22 mouse cellular contexts compared by ENCODE assay signal in genomic region chr11:32510930-32511329, GRCm38 (mm10). TPM values are rescaled to one million over a fixed set of nuclear protein-coding genes. Genes with fewer than 3 reads are reported as not detected.
DNase-seq lines count a peak whose midpoint lies in the region; TF ChIP-seq lines count a peak whose summit lies in the region.
"Had no signal": no experiment of that assay in that cellular context is flagged by ENCODE, and none has a peak within 500 bp of the region (broad histone marks: within the 10 kb centered on the region; RNA-seq: fewer than 3 reads in every experiment).

No protein-coding gene starts in this region.

- DNase-seq in layer of hippocampus, adult 2 months (ENCODE audit: low spot score in 2 of 2): no peak
- no peak for DNase-seq in layer of hippocampus, postnatal 25 days (ENCODE audit: extremely low spot score in 1 of 2, low spot score in 1 of 2)
- DNase-seq in A20 (ENCODE audit: low read depth, low spot score) (peak; percentile 33), MEL (ENCODE audit: low read depth, low spot score) (peak; percentile 47)
- no peak for DNase-seq in kidney, adult 18-20 months
- no peak for DNase-seq in ovary, adult 18-20 months (ENCODE audit: low spot score)
- DNase-seq: adrenal gland, adult 8-10 months; cerebellum, adult 18-20 months; cerebellum, postnatal 36 days; gastrocnemius, postnatal 36 days; heart, postnatal 4 days; kidney, adult 8-10 months; liver, embryonic 13.5 days; lung, postnatal 14 days; right cerebral cortex, postnatal 25 days had no signal

- H3K9ac ChIP-seq in MEL (ENCODE audit: control insufficient read depth, low read depth, low read length, poor library complexity, severe bottlenecking): no peak overlapping the region
- H3K9ac ChIP-seq: forebrain, embryonic 13.5 days; heart, embryonic 12.5 days; liver, embryonic 13.5 days; neural tube, embryonic 13.5 days had no signal

- peak; percentile 38 for TF ChIP-seq RAD21 in MEL (IDR thresholded peaks at IDR 0.05; ENCODE audit: low read depth, low read length)

- WGBS in small intestine, adult 2 months: 53% methylated on average over 1 of the region's 1 CpGs

- no peaks in the 10 kb centered on the region for H3K9me3 ChIP-seq in MEL (replicated peaks; ENCODE audit: insufficient read depth, low read length)
- H3K9me3 ChIP-seq: forebrain, embryonic 13.5 days; heart, embryonic 12.5 days; limb, embryonic 10.5 days; liver, embryonic 13.5 days; neural tube, embryonic 13.5 days had no signal

- no peaks in the 10 kb centered on the region for H3K79me2 ChIP-seq in MEL (ENCODE audit: control insufficient read depth, insufficient read depth, low read length, poor library complexity)

- H3K27ac ChIP-seq in layer of hippocampus, adult 2 months: no peak overlapping the region
- no peak overlapping the region for H3K27ac ChIP-seq in MEL (ENCODE audit: control insufficient read depth, low read depth, low read length)
- H3K27ac ChIP-seq in small intestine, adult 2 months (ENCODE audit: insufficient read depth, low read depth, low read length): no peak overlapping the region
- H3K27ac ChIP-seq: forebrain, embryonic 13.5 days; limb, embryonic 10.5 days; liver, embryonic 13.5 days; neural tube, embryonic 13.5 days had no signal

- no peaks in the 10 kb centered on the region for H3K27me3 ChIP-seq in MEL (ENCODE audit: control insufficient read depth in 1 of 2, insufficient read depth in 2 of 2, low read length in 2 of 2)
- H3K27me3 ChIP-seq in small intestine, adult 2 months (ENCODE audit: control insufficient read depth, insufficient read depth, low read length): no peaks in the 10 kb centered on the region
- H3K27me3 ChIP-seq: forebrain, embryonic 13.5 days; heart, embryonic 12.5 days; liver, embryonic 13.5 days; neural tube, embryonic 13.5 days had no signal

- TF ChIP-seq POLR2A in MEL (IDR thresholded peaks at IDR 0.05; ENCODE audit: control insufficient read depth in 1 of 2, insufficient read depth in 1 of 2, low read depth in 1 of 2, low read length in 2 of 2, poor library complexity in 1 of 2): no peak
- no peak for TF ChIP-seq POLR2A in small intestine, adult 2 months (IDR thresholded peaks at IDR 0.05; ENCODE audit: low read depth, low read length)

- H3K36me3 ChIP-seq in MEL (ENCODE audit: control insufficient read depth in 1 of 2, insufficient read depth in 2 of 2, low read length in 2 of 2): no peaks in the 10 kb centered on the region
- no peaks in the 10 kb centered on the region for H3K36me3 ChIP-seq in small intestine, adult 2 months (ENCODE audit: control insufficient read depth, insufficient read depth, low read length)
- H3K36me3 ChIP-seq: liver, embryonic 13.5 days had no signal

- H3K4me3 ChIP-seq in layer of hippocampus, adult 2 months: no peak overlapping the region
- no peak overlapping the region for H3K4me3 ChIP-seq in MEL (ENCODE audit: control insufficient read depth in 1 of 2, insufficient read depth in 1 of 2, low read depth in 2 of 2, low read length in 2 of 2)
- H3K4me3 ChIP-seq in small intestine, adult 2 months (ENCODE audit: low read depth, low read length): no peak overlapping the region
- H3K4me3 ChIP-seq: forebrain, embryonic 13.5 days; heart, embryonic 12.5 days; limb, embryonic 10.5 days; liver, embryonic 13.5 days; neural tube, embryonic 13.5 days had no signal

- peak; percentile 44 for TF ChIP-seq CTCF in layer of hippocampus, adult 2 months (conservative IDR thresholded peaks at IDR 0.05)
- peak in 2 of 3 experiments; percentile 10 to 62; a peak in 3 of 6 replicates for TF ChIP-seq CTCF in MEL (IDR thresholded peaks at IDR 0.05 in 2 of 3, conservative IDR thresholded peaks at IDR 0.05 in 1 of 3; ENCODE audit: control insufficient read depth in 1 of 3, insufficient read depth in 1 of 3, low read depth in 2 of 3, low read length in 3 of 3, poor library complexity in 1 of 3, severe bottlenecking in 1 of 3)
- TF ChIP-seq CTCF in small intestine, adult 2 months (IDR thresholded peaks at IDR 0.05; ENCODE audit: extremely low read depth, insufficient read length, insufficient replicate concordance, low read depth, low read length): peak; percentile 21; the same call in 1 of the 2 replicates

- TF ChIP-seq EP300 in MEL (IDR thresholded peaks at IDR 0.05; ENCODE audit: low read depth in 1 of 2, low read length in 2 of 2): no peak

- no peaks in the 10 kb centered on the region for H3K4me1 ChIP-seq in MEL (ENCODE audit: control insufficient read depth in 1 of 2, insufficient read depth in 2 of 2, low read length in 2 of 2)
- no peaks in the 10 kb centered on the region for H3K4me1 ChIP-seq in small intestine, adult 2 months (ENCODE audit: control insufficient read depth, insufficient read depth, insufficient read length, low read length)
- H3K4me1 ChIP-seq: forebrain, embryonic 13.5 days; limb, embryonic 10.5 days; neural tube, embryonic 13.5 days had no signal

TF ChIP-seq in MEL, 35 proteins besides CTCF, POLR2A, EP300 and RAD21:
- TF ChIP-seq ELF1 (IDR thresholded peaks at IDR 0.05; ENCODE audit: low read depth, low read length) (0 out of 2 replicates have a peak, but pooled peaks have one; percentile 10), SMC3 (IDR thresholded peaks at IDR 0.05; ENCODE audit: low read depth, low read length) (peak; percentile 71), MAFK (IDR thresholded peaks at IDR 0.05; ENCODE audit: borderline replicate concordance, low read depth, low read length) (0 out of 2 replicates have a peak, but pooled peaks have one; percentile 15), MYC (IDR thresholded peaks at IDR 0.05; ENCODE audit: low read depth, low read length) (0 out of 2 replicates have a peak, but pooled peaks have one; percentile 58), NELFE (IDR thresholded peaks at IDR 0.05; ENCODE audit: low read depth, low read length) (no peak), TCF12 (IDR thresholded peaks at IDR 0.05; ENCODE audit: low read depth, low read length) (no peak), KAT2A (conservative IDR thresholded peaks at IDR 0.05; ENCODE audit: low read depth, low read length) (no peak), ZC3H11A (IDR thresholded peaks at IDR 0.05; ENCODE audit: low read depth, low read length) (peak; percentile 48)

RNA-seq across cellular contexts. Expression of gene Efcab9, which starts 21.0 kb away (rescaled TPM):
- 1 to 10 TPM; 2.7 to 2.9 TPM for total RNA-seq in layer of hippocampus, adult 2 months (2021)
- total RNA-seq in layer of hippocampus, postnatal 25 days (2021): 1 to 10 TPM; 1.2 TPM
- total RNA-seq in MEL (2012; rRNA removed): 0.77 and 0.82 TPM in 2 replicates
- 1 to 10 TPM in 1 of 2 experiments, not detected in 1; 1.3 TPM for polyA plus RNA-seq in MEL (2012; ENCODE audit: insufficient read depth in 1 of 2, insufficient read length in 2 of 2, low read depth in 1 of 2, low replicate concordance in 2 of 2, missing spikeins in 1 of 2)
- polyA plus RNA-seq in small intestine, adult 2 months (2012; rRNA removed): not detected in 2 replicates
- polyA plus RNA-seq: hindbrain, embryonic 16.5 days; large intestine, adult 2 months had no signal

RNA-seq across cellular contexts. Expression of gene Stk10, which starts 22.2 kb away (rescaled TPM):
- 1 to 10 TPM; 7.3 to 9.0 TPM for total RNA-seq in layer of hippocampus, adult 2 months (2021)
- total RNA-seq in layer of hippocampus, postnatal 25 days (2021): 1 to 10 TPM; 7.6 to 8.6 TPM
- 10.8 and 11.4 TPM in 2 replicates for total RNA-seq in MEL (2012; rRNA removed)
- 10 to 100 TPM in 1 of 2 experiments, not detected in 1; 14.4 TPM for polyA plus RNA-seq in MEL (2012; ENCODE audit: insufficient read depth in 1 of 2, insufficient read length in 2 of 2, low read depth in 1 of 2, low replicate concordance in 2 of 2, missing spikeins in 1 of 2)
- polyA plus RNA-seq in small intestine, adult 2 months (2012; rRNA removed): 12.7 and 49.4 TPM in 2 replicates

RNA-seq across cellular contexts. Expression of gene Ubtd2, which starts 55.8 kb away (rescaled TPM):
- total RNA-seq in layer of hippocampus, adult 2 months (2021): 10 to 100 TPM; 29.4 to 33.7 TPM
- 10 to 100 TPM; 38.2 to 41.4 TPM for total RNA-seq in layer of hippocampus, postnatal 25 days (2021)
- total RNA-seq in MEL (2012; rRNA removed): 22.4 and 25.7 TPM in 2 replicates
- polyA plus RNA-seq in MEL (2012; ENCODE audit: insufficient read depth in 1 of 2, insufficient read length in 2 of 2, low read depth in 1 of 2, low replicate concordance in 2 of 2, missing spikeins in 1 of 2): 10 to 100 TPM in 1 of 2 experiments, not detected in 1; 28.7 TPM
- polyA plus RNA-seq in small intestine, adult 2 months (2012; rRNA removed): 1.6 TPM in 2 replicates

Comparison
In these comparisons a context has a peak if more than half of its experiments do, and no peak if none do; other contexts are left out.
1. DNase-seq: peak in A20 (single experiment) and MEL (single experiment); none in layer of hippocampus, adult 2 months (0 of 2), layer of hippocampus, postnatal 25 days (0 of 2), kidney, adult 18-20 months (single experiment) and ovary, adult 18-20 months (single experiment).
2. Peak in every context shown above with its lines, with median percentiles within 50 percentile points of each other: CTCF ChIP-seq.